Mouse (Mus musculus) forebrain, postnatal 0 days (tissue): ENCODE measurements around the gene Pla2g15. TPM values are rescaled to one million over a fixed set of nuclear protein-coding genes. Genes with fewer than 3 reads are reported as not detected.

Experiments used
- ATAC-seq: fragments of 200-750 bp; cut with Nextera tagmentation; 2 replicates; pipeline ENCODE4 v1.8.0; 2017; ENCODE audit warnings: mild to moderate bottlenecking, moderate library complexity
- DNase-seq: peaks from one replicate; pipeline ENCODE4 v3.0.0-alpha.2; 2015
- H3K27ac ChIP-seq: fragments of 300-500 bp; sonication (generic); 2 replicates; pipeline ENCODE4 v1.5.1; 2014; ENCODE audit warnings: low read depth, mild to moderate bottlenecking, antibody characterized with exemption, low read length, moderate library complexity, mixed read lengths
- H3K27me3 ChIP-seq: fragments of 300-500 bp; sonication (generic); 2 replicates; pipeline ENCODE4 v1.6.1; 2014; ENCODE audit warnings: mild to moderate bottlenecking, low read length, mixed read lengths; ENCODE audit not compliant: insufficient read depth
- H3K36me3 ChIP-seq: fragments of 300-500 bp; sonication (generic); 2 replicates; pipeline ENCODE4 v1.6.1; 2014; ENCODE audit warnings: mild to moderate bottlenecking, moderate library complexity; ENCODE audit not compliant: insufficient read depth
- H3K4me1 ChIP-seq: fragments of 300-500 bp; sonication (generic); 2 replicates; pipeline ENCODE4 v1.6.1; 2014; ENCODE audit warnings: antibody characterized with exemption; ENCODE audit not compliant: insufficient read depth
- H3K4me2 ChIP-seq: fragments of 300-500 bp; sonication (generic); 2 replicates; pipeline ENCODE4 v1.6.1; 2014; ENCODE audit warnings: low read depth, mild to moderate bottlenecking, moderate library complexity
- H3K4me3 ChIP-seq: fragments of 300-500 bp; sonication (generic); 2 replicates; pipeline ENCODE4 v1.5.1; 2014; ENCODE audit warnings: low read depth, low read length, mixed read lengths
- H3K9ac ChIP-seq: fragments of 300-500 bp; sonication (generic); 2 replicates; pipeline ENCODE4 v1.6.1; 2014; ENCODE audit warnings: mild to moderate bottlenecking
- H3K9me3 ChIP-seq: fragments of 300-500 bp; sonication (generic); 2 replicates; pipeline ENCODE4 v1.6.1; 2016; ENCODE audit warnings: low read length
- CTCF ChIP-seq: sonication (generic); IDR thresholded peaks from 2 replicates; pipeline ENCODE4 v1.5.1; 2016; ENCODE audit warnings: antibody characterized with exemption, control low read depth, low read depth
- WGBS: fragments of 180-500 bp; shearing (Covaris S2); extraction: QIAGEN DNeasy Blood & Tissue Kit; methylation state at CpG from one replicate; pipeline ENCODE4 v1.1.7; 2014; 5-methylcytosine and 5-hydroxymethylcytosine counted together
- polyA plus RNA-seq: library from polyadenylated mRNA; unstranded; fragments of >200 nt; fragmentation: Nextera tagmentation; extraction: Ambion mirVana; gene quantifications from 2 replicates; pipeline ENCODE4 v1.2.1, GENCODE M21; 2015
- total RNA-seq: library from RNA; depleted of rRNA; stranded (reverse); fragments of >200 nt; gene quantifications from 2 replicates; pipeline ENCODE4 v1.2.3, GENCODE M21; 2014

Pla2g15 gene
- total and polyA plus RNA-seq, 2 experiments from 2014 or later, result 15.6 to 17.8 TPM

DNA sequence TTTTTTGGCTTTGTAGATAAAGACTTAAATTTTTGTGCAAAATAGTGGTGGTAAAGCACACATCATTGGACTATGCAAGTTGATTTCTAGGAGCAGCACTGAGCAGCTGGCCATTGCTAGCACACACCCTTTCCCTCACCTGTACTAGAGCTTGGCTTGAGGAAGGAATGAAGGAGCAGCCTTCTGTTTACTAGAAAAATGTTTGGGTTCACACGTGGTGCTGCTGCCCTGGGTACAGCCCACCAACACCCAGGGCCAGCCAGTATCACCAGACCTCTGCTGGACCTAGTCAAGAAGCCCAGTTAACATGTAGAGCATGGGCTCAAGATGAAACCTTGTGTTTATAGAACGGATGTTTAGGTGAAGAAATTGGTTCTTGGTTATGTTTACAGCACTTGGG lies 20.2 kb upstream of the Pla2g15 start:
- H3K4me3 ChIP-seq, result no peak overlapping the region
- H3K36me3 ChIP-seq, result peaks cover 27% of the 10 kb centered on the region
- H3K27me3 ChIP-seq, result peaks cover 13% of the 10 kb centered on the region
- no peak for ATAC-seq
- no peak for TF ChIP-seq CTCF
- H3K4me2 ChIP-seq, result no peak overlapping the region
- no peaks in the 10 kb centered on the region for H3K9me3 ChIP-seq
- no peak overlapping the region for H3K9ac ChIP-seq
- H3K4me1 ChIP-seq, result no peaks in the 10 kb centered on the region; the same call in 1 of the 2 replicates
- no peak overlapping the region for H3K27ac ChIP-seq
- WGBS, result 90% methylated on average over 2 of the region's 2 CpGs
- DNase-seq, result no peak

DNA sequence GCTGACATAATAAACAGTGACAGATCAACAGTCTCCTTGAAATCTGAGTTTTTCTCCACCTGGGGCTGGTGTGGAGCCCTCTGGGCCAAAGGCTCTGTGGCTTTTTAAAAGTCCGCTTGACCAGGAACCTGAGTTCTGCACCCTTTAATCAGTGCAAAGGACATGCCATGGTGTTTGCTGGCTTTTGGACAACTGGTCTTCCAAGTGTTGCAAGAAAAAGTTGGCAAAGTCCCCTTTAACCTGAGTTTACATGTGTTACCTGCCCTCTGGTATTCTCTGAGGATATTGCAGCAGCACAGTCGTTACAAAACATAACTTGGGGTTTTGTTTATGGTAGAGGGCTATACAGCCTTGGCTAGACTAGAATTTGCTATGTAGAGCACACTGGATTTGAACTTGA lies 19.7 kb upstream of the Pla2g15 start:
- TF ChIP-seq CTCF, result no peak
- H3K36me3 ChIP-seq, result peaks cover 27% of the 10 kb centered on the region
- WGBS, result 85% methylated on average over 2 of the region's 2 CpGs
- ATAC-seq (no peak), DNase-seq (no peak)
- H3K27ac ChIP-seq, result no peak overlapping the region
- H3K4me1 ChIP-seq, result no peaks in the 10 kb centered on the region; the same call in 1 of the 2 replicates
- no peak overlapping the region for H3K9ac ChIP-seq
- no peak overlapping the region for H3K4me3 ChIP-seq
- no peaks in the 10 kb centered on the region for H3K9me3 ChIP-seq
- H3K27me3 ChIP-seq, result peaks cover 18% of the 10 kb centered on the region
- no peak overlapping the region for H3K4me2 ChIP-seq

DNA sequence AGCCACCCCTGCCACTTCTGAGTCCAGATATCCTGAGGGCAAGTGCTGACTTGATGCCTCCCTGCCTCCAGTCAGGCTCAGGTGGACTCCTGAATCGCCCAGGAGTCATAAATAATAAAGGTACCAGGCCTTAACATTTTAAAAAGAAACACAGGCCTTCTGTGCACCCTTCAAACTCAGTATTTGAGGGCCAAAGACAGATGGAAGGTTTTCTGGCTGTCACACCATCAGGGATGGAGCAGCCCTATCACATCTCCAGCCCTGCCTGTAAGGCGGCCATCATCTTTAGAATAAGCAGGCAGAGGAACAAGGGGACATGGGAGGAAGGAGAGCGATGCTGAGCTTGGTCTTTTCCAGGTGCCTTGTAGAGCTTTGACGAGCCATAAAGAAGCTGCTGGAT lies 19.2 kb upstream of the Pla2g15 start:
- Histone ChIP-seq H3K9ac (no peak overlapping the region), H3K27ac (no peak overlapping the region), H3K9me3 (no peaks in the 10 kb centered on the region), H3K36me3 (peaks cover 27% of the 10 kb centered on the region), H3K27me3 (peaks cover 23% of the 10 kb centered on the region), H3K4me1 (no peaks in the 10 kb centered on the region; the same call in 1 of the 2 replicates), H3K4me3 (no peak overlapping the region), H3K4me2 (no peak overlapping the region)
- ATAC-seq (no peak), DNase-seq (no peak)
- 92% methylated on average over 4 of the region's 4 CpGs for WGBS
- no peak for TF ChIP-seq CTCF

DNA sequence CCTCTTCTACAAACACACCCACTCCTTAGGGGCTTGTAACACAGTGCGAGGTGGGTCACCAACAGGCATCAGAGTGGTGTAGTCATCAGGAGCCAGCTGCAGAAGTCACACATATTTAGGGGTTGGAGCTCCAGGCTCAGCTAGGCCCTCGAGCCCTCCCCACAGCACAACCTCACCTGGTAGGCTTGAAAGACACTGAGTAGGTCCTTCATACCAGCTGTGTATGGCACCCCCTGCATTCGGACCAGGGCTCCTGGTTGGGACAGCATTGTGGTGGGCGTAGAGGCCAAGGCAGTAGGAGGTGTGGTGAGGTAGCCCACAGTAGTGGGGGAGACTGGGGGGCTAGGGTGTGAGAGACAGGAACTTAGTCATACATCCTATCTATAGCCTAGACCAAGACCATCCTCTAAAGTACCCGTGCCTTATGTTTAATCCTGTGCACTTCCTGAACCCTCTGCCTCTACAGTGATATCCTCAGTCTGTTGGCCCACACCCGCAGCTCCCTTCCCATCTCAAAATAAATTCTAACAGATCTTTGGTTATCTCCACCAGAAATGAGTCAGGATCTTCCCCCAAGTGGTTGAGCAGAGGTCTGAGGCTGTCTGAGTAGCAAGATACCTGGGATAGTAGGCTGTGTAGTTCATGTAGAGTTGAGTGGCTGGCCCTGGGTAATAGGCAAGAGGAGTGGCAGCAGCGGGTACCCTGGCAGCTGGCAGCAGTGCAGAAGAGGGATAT lies 18.5 kb upstream of the Pla2g15 start:
- TF ChIP-seq CTCF, result no peak
- peaks cover 5% of the 10 kb centered on the region; the same call in 1 of the 2 replicates for H3K4me1 ChIP-seq
- WGBS, result 90% methylated on average over 7 of the region's 7 CpGs

DNA sequence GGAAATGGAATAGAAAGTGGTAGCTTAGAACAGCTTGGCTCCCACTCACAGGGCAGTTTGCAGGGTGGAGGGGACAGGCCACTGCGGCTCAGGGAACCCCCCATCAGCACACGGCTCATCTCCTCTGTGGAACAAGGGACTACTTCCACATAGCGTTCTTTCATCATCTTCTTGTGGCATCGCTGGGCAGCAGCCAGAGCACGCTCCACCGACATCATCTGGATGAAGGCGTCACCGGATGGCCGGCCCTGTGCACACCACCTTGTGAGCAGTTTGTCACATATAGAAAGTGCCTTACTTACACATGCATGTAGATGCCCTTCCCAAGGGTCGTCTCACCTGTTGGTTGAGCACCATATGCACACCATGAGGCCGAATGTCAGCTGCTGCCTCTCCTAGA lies 17.8 kb upstream of the Pla2g15 start:
- 90% methylated on average over 11 of the region's 11 CpGs for WGBS
- H3K27ac ChIP-seq, result no peak overlapping the region
- H3K27me3 ChIP-seq, result peaks cover 36% of the 10 kb centered on the region
- no peak overlapping the region for H3K4me2 ChIP-seq
- no peak overlapping the region for H3K4me3 ChIP-seq
- H3K9me3 ChIP-seq, result no peaks in the 10 kb centered on the region
- DNase-seq (no peak), ATAC-seq (no peak)
- TF ChIP-seq CTCF, result no peak
- H3K36me3 ChIP-seq, result peaks cover 26% of the 10 kb centered on the region
- H3K4me1 ChIP-seq, result peaks cover 12% of the 10 kb centered on the region
- no peak overlapping the region for H3K9ac ChIP-seq

More for the DNA sequence above, 18.5 kb upstream of the Pla2g15 start:
- H3K27me3 ChIP-seq, result peaks cover 30% of the 10 kb centered on the region
- no peak overlapping the region for H3K27ac ChIP-seq
- H3K4me2 ChIP-seq, result no peak overlapping the region
- H3K4me3 ChIP-seq, result no peak overlapping the region
- DNase-seq (no peak), ATAC-seq (no peak)
- no peak overlapping the region for H3K9ac ChIP-seq
- H3K36me3 ChIP-seq, result peaks cover 27% of the 10 kb centered on the region
- no peaks in the 10 kb centered on the region for H3K9me3 ChIP-seq

DNA sequence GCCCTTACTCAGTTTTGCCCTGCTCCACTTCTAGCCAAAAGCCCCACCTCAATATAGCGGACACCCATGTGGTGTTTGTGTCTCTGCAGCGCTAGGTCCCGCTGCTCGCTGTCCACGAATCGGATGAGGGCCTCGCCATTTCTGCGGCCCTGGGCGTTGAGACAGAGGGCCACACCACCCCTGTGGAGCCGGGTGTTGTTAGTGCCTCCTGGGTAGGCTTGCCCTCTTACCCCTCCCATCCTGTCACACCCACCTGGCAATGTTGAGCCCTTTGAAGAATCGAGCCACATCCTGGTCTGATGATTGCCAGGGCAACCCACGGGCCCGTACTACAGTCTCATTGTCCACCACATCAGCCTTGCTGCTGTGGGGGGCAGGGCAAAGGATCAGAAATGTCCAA lies 16.7 kb upstream of the Pla2g15 start:
- H3K9ac ChIP-seq, result no peak overlapping the region
- peaks cover 16% of the 10 kb centered on the region for H3K4me1 ChIP-seq
- no peak overlapping the region for H3K4me3 ChIP-seq
- DNase-seq (no peak), ATAC-seq (no peak)
- 77% methylated on average over 13 of the region's 13 CpGs for WGBS
- H3K36me3 ChIP-seq, result peaks cover 23% of the 10 kb centered on the region
- H3K9me3 ChIP-seq, result no peaks in the 10 kb centered on the region
- TF ChIP-seq CTCF, result no peak
- peaks cover 42% of the 10 kb centered on the region for H3K27me3 ChIP-seq
- no peak overlapping the region for H3K4me2 ChIP-seq
- H3K27ac ChIP-seq, result no peak overlapping the region

DNA sequence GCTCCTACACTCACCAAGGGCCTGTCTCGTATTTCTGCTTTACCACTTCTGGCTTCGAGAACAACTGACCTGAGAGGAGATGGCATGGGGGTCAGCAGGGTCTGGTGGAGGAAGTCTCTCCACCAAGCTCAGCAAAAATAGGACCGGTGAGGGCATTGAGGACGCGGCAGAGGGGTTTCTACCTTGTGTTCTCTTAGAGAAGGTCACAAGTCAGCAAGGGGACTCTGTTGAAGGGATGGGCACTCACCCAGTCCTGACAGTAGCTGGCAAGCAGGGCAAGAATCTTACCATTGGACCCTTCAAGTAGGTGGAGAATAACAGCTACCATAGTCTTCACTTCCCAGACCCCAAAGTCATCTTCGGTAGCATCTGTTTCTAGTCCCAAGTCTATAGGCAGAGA lies 16.3 kb upstream of the Pla2g15 start:
- H3K4me2 ChIP-seq, result no peak overlapping the region
- H3K36me3 ChIP-seq, result peaks cover 19% of the 10 kb centered on the region
- peaks cover 45% of the 10 kb centered on the region for H3K27me3 ChIP-seq
- peaks cover 16% of the 10 kb centered on the region for H3K4me1 ChIP-seq
- H3K4me3 ChIP-seq, result no peak overlapping the region
- no peak overlapping the region for H3K9ac ChIP-seq
- H3K27ac ChIP-seq, result no peak overlapping the region
- TF ChIP-seq CTCF, result no peak
- DNase-seq (no peak), ATAC-seq (no peak)
- H3K9me3 ChIP-seq, result no peaks in the 10 kb centered on the region
- 84% methylated on average over 6 of the region's 6 CpGs for WGBS
